Mouse (Mus musculus) liver, postnatal 0 days (tissue): ENCODE measurements around the gene Cpne5.

Experiments used
- CTCF ChIP-seq: sonication (generic); IDR thresholded peaks from 2 replicates; pipeline ENCODE4 v1.5.1; 2016; ENCODE audit warnings: antibody characterized with exemption, low read depth
- EP300 ChIP-seq: IDR thresholded peaks from 2 replicates; pipeline ENCODE4 v1.6.1; 2016; ENCODE audit warnings: antibody characterized with exemption, low read depth, mild to moderate bottlenecking

GRCm38 (mm10) chr17:29147773-29148172 lies 90.2 kb downstream of the Cpne5 start:
- TF ChIP-seq CTCF (no peak), EP300 (no peak)
